Mouse (Mus musculus): ENCODE results near the gene Gm5414. TPM values are rescaled to one million over a fixed set of nuclear protein-coding genes. Genes with fewer than 3 reads are reported as not detected.

Gene Gm5414
- polyA plus RNA-seq, 1 experiment from 2014 or later = not detected

Small RNA genes within 50 kb of the gene (microRNA-seq; reads per million reads assigned to microRNA genes)
- gene Gm44383 (not detected), gene Gm44479 (not detected)

Other genes with a start within 250 kb of the Gm5414 start
- 152 and 158 TPM in 2 replicates for gene Krt7, start 217.1 kb downstream of the Gm5414 start, polyA plus RNA-seq (2015; fragmentation: Nextera tagmentation; extraction: Ambion mirVana)
- gene Krt87, start 189.4 kb downstream of the Gm5414 start, polyA plus RNA-seq (2015; fragmentation: Nextera tagmentation; extraction: Ambion mirVana) = 0.38 and 0.39 TPM in 2 replicates
- gene Krt88, start 180.4 kb downstream of the Gm5414 start, polyA plus RNA-seq (2015; fragmentation: Nextera tagmentation; extraction: Ambion mirVana) = not detected in 2 replicates
- not detected in 2 replicates for gene Krt81, start 164.4 kb downstream of the Gm5414 start, polyA plus RNA-seq (2015; fragmentation: Nextera tagmentation; extraction: Ambion mirVana)
- gene Krt86, start 154.7 kb downstream of the Gm5414 start, polyA plus RNA-seq (2015; fragmentation: Nextera tagmentation; extraction: Ambion mirVana) = not detected in 2 replicates
- 0.13 TPM in 1 of 2 replicates, not detected in the other for gene Krt83, start 136.7 kb downstream of the Gm5414 start, polyA plus RNA-seq (2015; fragmentation: Nextera tagmentation; extraction: Ambion mirVana)
- not detected in 2 replicates for gene Gm49425, start 110.9 kb downstream of the Gm5414 start, polyA plus RNA-seq (2015; fragmentation: Nextera tagmentation; extraction: Ambion mirVana)
- not detected in 2 replicates for gene Krt84, start 95.4 kb downstream of the Gm5414 start, polyA plus RNA-seq (2015; fragmentation: Nextera tagmentation; extraction: Ambion mirVana)
- gene Krt82, start 77.5 kb downstream of the Gm5414 start, polyA plus RNA-seq (2015; fragmentation: Nextera tagmentation; extraction: Ambion mirVana) = not detected in 2 replicates
- 0.05 TPM in 1 of 2 replicates, not detected in the other for gene Krt90, start 65.2 kb downstream of the Gm5414 start, polyA plus RNA-seq (2015; fragmentation: Nextera tagmentation; extraction: Ambion mirVana)
- 0.05 and 0.14 TPM in 2 replicates for gene Krt75, start 54.3 kb downstream of the Gm5414 start, polyA plus RNA-seq (2015; fragmentation: Nextera tagmentation; extraction: Ambion mirVana)
- gene Gm5478, start 19.2 kb upstream of the Gm5414 start, polyA plus RNA-seq (2015; fragmentation: Nextera tagmentation; extraction: Ambion mirVana) = not detected in 2 replicates
- not detected in 2 replicates for gene Krt6b, start 52.1 kb upstream of the Gm5414 start, polyA plus RNA-seq (2015; fragmentation: Nextera tagmentation; extraction: Ambion mirVana)
- gene Krt6a, start 66.1 kb upstream of the Gm5414 start, polyA plus RNA-seq (2015; fragmentation: Nextera tagmentation; extraction: Ambion mirVana) = 0.39 and 1.5 TPM in 2 replicates
- gene Krt5, start 84.7 kb upstream of the Gm5414 start, polyA plus RNA-seq (2015; fragmentation: Nextera tagmentation; extraction: Ambion mirVana) = 4.7 and 11.1 TPM in 2 replicates
- gene Krt71, start 114.9 kb upstream of the Gm5414 start, polyA plus RNA-seq (2015; fragmentation: Nextera tagmentation; extraction: Ambion mirVana) = not detected in 2 replicates
- gene Krt72, start 158.3 kb upstream of the Gm5414 start, polyA plus RNA-seq (2015; fragmentation: Nextera tagmentation; extraction: Ambion mirVana) = not detected in 2 replicates
- gene Krt73, start 174.2 kb upstream of the Gm5414 start, polyA plus RNA-seq (2015; fragmentation: Nextera tagmentation; extraction: Ambion mirVana) = not detected in 2 replicates
- gene Krt2, start 190.0 kb upstream of the Gm5414 start, polyA plus RNA-seq (2015; fragmentation: Nextera tagmentation; extraction: Ambion mirVana) = not detected in 2 replicates
- 0.54 and 0.55 TPM in 2 replicates for gene Krt1, start 222.6 kb upstream of the Gm5414 start, polyA plus RNA-seq (2015; fragmentation: Nextera tagmentation; extraction: Ambion mirVana)
- not detected in 2 replicates for gene Krt77, start 241.5 kb upstream of the Gm5414 start, polyA plus RNA-seq (2015; fragmentation: Nextera tagmentation; extraction: Ambion mirVana)